Mouse (Mus musculus) heart, adult 2 months (tissue): ENCODE measurements around the gene Gja6. TPM values are rescaled to one million over a fixed set of nuclear protein-coding genes. Genes with fewer than 3 reads are reported as not detected.

Experiments used
- DNase-seq, 2 experiments: peaks; one replicate each; pipeline ENCODE4 v3.0.0; 2021
- H3K27ac ChIP-seq: fragments of 200-600 bp; 2 replicates; pipeline ENCODE4 v1.8.1; 2022
- H3K27me3 ChIP-seq: fragments of 200-500 bp; 2 replicates; pipeline ENCODE4 v1.6.1; 2012; ENCODE audit warnings: mild to moderate bottlenecking, low read length, inconsistent platforms, mixed read lengths; ENCODE audit not compliant: control insufficient read depth, insufficient read depth
- H3K36me3 ChIP-seq: fragments of 200-500 bp; 2 replicates; pipeline ENCODE4 v1.6.1; 2012; ENCODE audit warnings: low read length, inconsistent platforms; ENCODE audit not compliant: control insufficient read depth, insufficient read depth
- H3K4me1 ChIP-seq: fragments of 200-500 bp; 2 replicates; pipeline ENCODE4 v1.6.1; 2011; ENCODE audit warnings: low read length; ENCODE audit not compliant: control insufficient read depth, insufficient read depth
- H3K4me3 ChIP-seq: fragments of 200-600 bp; 2 replicates; pipeline ENCODE4 v1.8.1; 2022
- H3K79me2 ChIP-seq: fragments of 200-500 bp; replicated peaks from 2 replicates; pipeline ENCODE4 v1.6.1; 2012; ENCODE audit warnings: mild to moderate bottlenecking, inconsistent platforms, low read length, moderate library complexity, mixed read lengths; ENCODE audit not compliant: control insufficient read depth, insufficient read depth
- H3K9ac ChIP-seq: fragments of 200-500 bp; 2 replicates; pipeline ENCODE4 v1.6.1; 2012; ENCODE audit warnings: low read depth, mild to moderate bottlenecking, control low read depth, inconsistent platforms, low read length, mixed read lengths
- CTCF ChIP-seq: fragments of 200-600 bp; IDR thresholded peaks from 2 replicates; pipeline ENCODE4 v1.8.1; 2022; ENCODE audit warnings: antibody characterized with exemption, mild to moderate bottlenecking, moderate library complexity
- EP300 ChIP-seq: fragments of 200-500 bp; IDR thresholded peaks from 2 replicates; pipeline ENCODE4 v1.6.1; 2011; ENCODE audit warnings: low read depth, low read length, control low read depth; ENCODE audit not compliant: insufficient read depth
- POLR2A ChIP-seq: fragments of 200-500 bp; IDR thresholded peaks from 2 replicates; pipeline ENCODE4 v1.6.1; 2011; ENCODE audit warnings: mild to moderate bottlenecking, low read depth, low read length, control low read depth; ENCODE audit not compliant: insufficient read depth
- WGBS: fragments of 180-500 bp; shearing (Covaris S2); methylation state at CpG from one replicate; pipeline ENCODE4 v1.1.7; 2018; 5-methylcytosine and 5-hydroxymethylcytosine counted together
- intact Hi-C: fragments of 180-260 bp; cut with DNase I; formaldehyde crosslinking; loops from one replicate; pipeline ENCODE4 v1.15.1; 2025
- polyA plus RNA-seq: library from polyadenylated mRNA; depleted of rRNA; stranded (reverse); fragments of >200 nt; gene quantifications from 2 replicates; pipeline ENCODE4 v1.2.3, GENCODE M21; 2012; rRNA removed
- total RNA-seq, 2 experiments: library from RNA; stranded (reverse); gene quantifications; 2 replicates each; pipeline ENCODE4 v1.2.3; 2021

The Gja6 gene
- total and polyA plus RNA-seq, 3 experiments, result 0.16 to 0.20 TPM; not detected in 1

- H3K9ac ChIP-seq, result no peak overlapping the region
- WGBS, result 67% methylated on average over 2 of the region's 2 CpGs
- TF ChIP-seq POLR2A, result no peak
- TF ChIP-seq CTCF, result no peak
- no peak for TF ChIP-seq EP300
- no peak overlapping the region for H3K4me3 ChIP-seq
- no peaks in the 10 kb centered on the region for H3K79me2 ChIP-seq
- no peak for DNase-seq
- no peaks in the 10 kb centered on the region for H3K36me3 ChIP-seq
- H3K4me1 ChIP-seq, result no peaks in the 10 kb centered on the region
- no peak overlapping the region for H3K27ac ChIP-seq
- no peaks in the 10 kb centered on the region for H3K27me3 ChIP-seq
- intact Hi-C loops, result no loop called here
These were observed 20.6 kb downstream of the Gja6 start for GRCm38 (mm10) chrX:160886301-160886700.

GRCm38 (mm10) chrX:160866576-160866975 is 40.3 kb downstream of the Gja6 start:
- TF ChIP-seq POLR2A (no peak), CTCF (no peak), EP300 (no peak)
- WGBS, result 85% methylated on average over 4 of the region's 4 CpGs
- no peaks in the 10 kb centered on the region for H3K79me2 ChIP-seq
- no peak overlapping the region for H3K9ac ChIP-seq
- no peaks in the 10 kb centered on the region for H3K27me3 ChIP-seq
- no peaks in the 10 kb centered on the region for H3K36me3 ChIP-seq
- no peak overlapping the region for H3K27ac ChIP-seq
- H3K4me1 ChIP-seq, result no peaks in the 10 kb centered on the region
- no peak overlapping the region for H3K4me3 ChIP-seq
- intact Hi-C loops, result no loop called here
- no peak for DNase-seq

GRCm38 (mm10) chrX:160865022-160865421 is 41.8 kb downstream of the Gja6 start:
- Histone ChIP-seq H3K9ac (no peak overlapping the region), H3K36me3 (no peaks in the 10 kb centered on the region), H3K79me2 (no peaks in the 10 kb centered on the region), H3K4me1 (no peaks in the 10 kb centered on the region), H3K27me3 (no peaks in the 10 kb centered on the region), H3K27ac (no peak overlapping the region), H3K4me3 (no peak overlapping the region)
- intact Hi-C loops, result no loop called here
- 96% methylated on average over 4 of the region's 4 CpGs for WGBS
- TF ChIP-seq CTCF (no peak), EP300 (no peak), POLR2A (no peak)
- no peak for DNase-seq

- H3K9ac ChIP-seq, result no peak overlapping the region
- no peak for TF ChIP-seq EP300
- TF ChIP-seq CTCF, result no peak
- no peak for TF ChIP-seq POLR2A
- 73% methylated on average over 4 of the region's 4 CpGs for WGBS
- H3K27ac ChIP-seq, result no peak overlapping the region
- H3K36me3 ChIP-seq, result no peaks in the 10 kb centered on the region
- H3K79me2 ChIP-seq, result no peaks in the 10 kb centered on the region
- intact Hi-C loops, result no loop called here
- DNase-seq, result no peak
- no peak overlapping the region for H3K4me3 ChIP-seq
- no peaks in the 10 kb centered on the region for H3K4me1 ChIP-seq
- no peaks in the 10 kb centered on the region for H3K27me3 ChIP-seq
These were observed 43.0 kb downstream of the Gja6 start for GRCm38 (mm10) chrX:160863689-160864383.

Other genes with a start within 250 kb of the Gja6 start
- gene Ppef1, start 171.3 kb downstream of the Gja6 start, total RNA-seq, result not detected
- 0.06 TPM in 1 of 2 replicates, not detected in the other for gene Ppef1, start 171.3 kb downstream of the Gja6 start, polyA plus RNA-seq
- under 1 TPM; 0.10 to 0.23 TPM for gene Rs1, start 139.0 kb downstream of the Gja6 start, total RNA-seq
- gene Rs1, start 139.0 kb downstream of the Gja6 start, polyA plus RNA-seq, result 0.12 and 0.15 TPM in 2 replicates
- gene Cdkl5, start 87.7 kb upstream of the Gja6 start, total RNA-seq, result 1 to 10 TPM; 5.6 to 6.6 TPM
- 1.3 and 2.5 TPM in 2 replicates for gene Cdkl5, start 87.7 kb upstream of the Gja6 start, polyA plus RNA-seq
- gene Scml2, start 210.1 kb upstream of the Gja6 start, total RNA-seq, result under 1 TPM; 0.44 to 0.52 TPM
- gene Scml2, start 210.1 kb upstream of the Gja6 start, polyA plus RNA-seq, result 0.25 and 0.32 TPM in 2 replicates